Comparison of ENCODE assay signal across 15 mouse cellular contexts in the genomic region with DNA sequence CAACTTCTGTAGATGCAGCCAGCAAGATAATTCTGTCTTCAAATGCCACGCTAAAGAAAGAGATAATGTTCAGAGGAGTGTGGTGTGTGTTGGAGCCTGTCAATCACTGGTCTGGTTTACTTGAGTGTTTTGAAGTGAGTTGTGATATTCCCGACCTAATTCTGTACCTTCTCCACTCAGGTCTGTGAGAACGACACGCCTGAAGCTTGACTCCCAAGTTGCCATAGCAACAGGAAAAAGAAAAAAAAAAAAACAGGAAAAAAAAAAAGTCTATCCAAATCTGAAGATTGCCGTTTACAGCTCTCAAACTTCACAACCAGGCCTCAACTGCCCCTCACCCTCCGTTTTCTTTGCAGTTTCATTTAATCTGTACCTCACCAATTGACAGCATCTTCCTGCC.
"Had no signal": no experiment of that assay in that cellular context is flagged by ENCODE, and none has a peak within 500 bp of the region (broad histone marks: within the 10 kb centered on the region; RNA-seq: fewer than 3 reads in every experiment).

No protein-coding gene starts in this region.

- H3K4me2 ChIP-seq: limb, embryonic 15.5 days; liver, embryonic 12.5 days; lung, embryonic 14.5 days; midbrain, embryonic 12.5 days; stomach, embryonic 15.5 days had no signal

- H3K4me3 ChIP-seq: layer of hippocampus, adult 2 months; left cerebral cortex, adult 2 months; limb, embryonic 15.5 days; liver, embryonic 12.5 days; midbrain, embryonic 12.5 days; stomach, embryonic 15.5 days had no signal

- DNase-seq: kidney, adult 18-20 months; kidney, postnatal 10 days; kidney, postnatal 4 days; lung, embryonic 14.5 days; lung, postnatal 10 days; lung, postnatal 4 days; right cerebral cortex, postnatal 14 days; thymus, adult 2 months; thymus, postnatal 25 days had no signal

- H3K27ac ChIP-seq: layer of hippocampus, adult 2 months; left cerebral cortex, adult 2 months; limb, embryonic 15.5 days; liver, embryonic 12.5 days; midbrain, embryonic 12.5 days; stomach, embryonic 15.5 days had no signal

- H3K9me3 ChIP-seq: limb, embryonic 15.5 days; liver, embryonic 12.5 days; midbrain, embryonic 12.5 days; stomach, embryonic 15.5 days had no signal

- H3K27me3 ChIP-seq: limb, embryonic 15.5 days; liver, embryonic 12.5 days; midbrain, embryonic 12.5 days; stomach, embryonic 15.5 days had no signal

- H3K9ac ChIP-seq: limb, embryonic 15.5 days; liver, embryonic 12.5 days; lung, embryonic 14.5 days; midbrain, embryonic 12.5 days; stomach, embryonic 15.5 days had no signal

- H3K4me1 ChIP-seq: limb, embryonic 15.5 days; liver, embryonic 12.5 days; midbrain, embryonic 12.5 days; stomach, embryonic 15.5 days had no signal

- ATAC-seq: liver, embryonic 12.5 days had no signal

- H3K36me3 ChIP-seq: limb, embryonic 15.5 days; liver, embryonic 12.5 days; midbrain, embryonic 12.5 days; stomach, embryonic 15.5 days had no signal
